Mouse (Mus musculus) left cerebral cortex, postnatal 14 days (tissue): ENCODE measurements around the gene Rbm31y. TPM values are rescaled to one million over a fixed set of nuclear protein-coding genes. Genes with fewer than 3 reads are reported as not detected.
"Not testable (repeated sequence)": the region's sequence is repeated elsewhere in the genome, so short reads cannot be mapped to it uniquely, and the experiment has no call there.

Experiments used
- DNase-seq, 2 experiments: peaks; one replicate each; pipeline ENCODE4 v3.0.0; 2021 to 2022; ENCODE audit warnings: low spot score in 2 of 2, mixed read lengths in 1 of 2
- intact Hi-C: fragments of 180-260 bp; cut with DNase I; formaldehyde crosslinking; loops from one replicate; pipeline ENCODE4 v1.15.1; 2025
- long read RNA-seq, 2 experiments: library from polyadenylated mRNA; stranded (forward); transcript quantifications; one replicate each; pipeline ENCODE4 v2.0.0; 2021
- total RNA-seq, 2 experiments: library from RNA; stranded (reverse); gene quantifications; 2 replicates each; pipeline ENCODE4 v1.2.3; 2021

Rbm31y gene
- total RNA-seq, result not detected
- long read RNA-seq, experiment 1, result 0 reads
- long read RNA-seq, experiment 2, result 0 reads

- DNase-seq, intact Hi-C loops: not testable (repeated sequence)
Observed at GRCm38 (mm10) chrY:17400461-17400860, at the start of gene Rbm31y. Rbm31y (plus strand) TSS chrY:17400761.
